Mouse (Mus musculus) adipocyte (in vitro differentiated cells): ENCODE measurements around the gene Uncx.

ENCODE experiments used
- DNase-seq: peaks from one replicate; pipeline ENCODE4 v3.0.0-alpha.2; 2016; ENCODE audit warnings: low spot score

Gene Uncx

DNA sequence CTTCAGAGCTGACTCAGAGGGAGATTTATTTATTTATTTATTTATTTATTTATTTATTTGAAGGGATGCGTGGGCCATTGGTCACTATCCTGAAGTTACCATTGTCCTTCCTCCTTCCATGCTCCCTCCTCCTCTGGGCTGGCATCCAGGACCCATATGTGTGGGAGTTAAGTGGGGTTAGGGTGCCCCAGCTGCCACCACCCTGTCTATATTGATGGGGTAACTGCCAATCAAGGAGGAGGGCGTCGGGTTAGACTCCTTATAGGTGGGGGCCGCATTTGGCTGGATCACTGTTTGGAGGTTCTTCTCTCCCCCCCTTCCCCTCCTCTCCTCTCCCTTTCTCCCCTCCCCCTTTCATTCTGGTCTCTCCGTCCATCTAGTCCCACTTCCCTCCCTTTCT lies 738 bp upstream of the Uncx start:
- DNase-seq: no peak

DNA sequence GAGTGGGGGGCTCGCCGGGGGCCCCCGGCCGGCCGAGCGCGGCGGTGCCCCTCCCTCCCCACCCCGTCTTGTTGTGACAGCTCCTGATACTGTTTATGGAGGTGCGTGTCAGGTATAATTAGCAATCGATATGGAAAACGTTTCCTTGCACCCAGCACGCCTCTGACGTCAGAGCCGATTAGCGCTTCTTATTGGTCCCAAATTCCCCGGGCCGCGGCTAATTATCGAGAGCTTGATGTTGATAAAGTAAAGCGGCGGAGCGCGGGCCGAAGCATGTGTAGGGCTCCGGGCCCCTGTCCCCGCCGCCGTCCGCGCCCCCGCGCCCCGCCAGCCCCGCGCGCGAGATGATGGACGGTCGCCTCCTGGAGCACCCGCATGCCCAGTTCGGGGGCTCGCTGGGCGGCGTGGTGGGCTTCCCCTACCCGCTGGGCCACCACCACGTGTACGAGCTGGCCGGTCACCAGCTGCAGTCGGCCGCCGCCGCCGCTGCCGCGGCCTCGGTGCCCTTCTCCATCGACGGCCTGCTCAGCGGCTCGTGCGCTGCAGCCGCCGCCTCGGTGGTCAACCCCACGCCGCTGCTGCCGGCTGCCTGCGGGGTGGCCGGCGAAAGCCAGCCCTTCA lies 466 bp downstream of the Uncx start:
- no peak for DNase-seq

DNA sequence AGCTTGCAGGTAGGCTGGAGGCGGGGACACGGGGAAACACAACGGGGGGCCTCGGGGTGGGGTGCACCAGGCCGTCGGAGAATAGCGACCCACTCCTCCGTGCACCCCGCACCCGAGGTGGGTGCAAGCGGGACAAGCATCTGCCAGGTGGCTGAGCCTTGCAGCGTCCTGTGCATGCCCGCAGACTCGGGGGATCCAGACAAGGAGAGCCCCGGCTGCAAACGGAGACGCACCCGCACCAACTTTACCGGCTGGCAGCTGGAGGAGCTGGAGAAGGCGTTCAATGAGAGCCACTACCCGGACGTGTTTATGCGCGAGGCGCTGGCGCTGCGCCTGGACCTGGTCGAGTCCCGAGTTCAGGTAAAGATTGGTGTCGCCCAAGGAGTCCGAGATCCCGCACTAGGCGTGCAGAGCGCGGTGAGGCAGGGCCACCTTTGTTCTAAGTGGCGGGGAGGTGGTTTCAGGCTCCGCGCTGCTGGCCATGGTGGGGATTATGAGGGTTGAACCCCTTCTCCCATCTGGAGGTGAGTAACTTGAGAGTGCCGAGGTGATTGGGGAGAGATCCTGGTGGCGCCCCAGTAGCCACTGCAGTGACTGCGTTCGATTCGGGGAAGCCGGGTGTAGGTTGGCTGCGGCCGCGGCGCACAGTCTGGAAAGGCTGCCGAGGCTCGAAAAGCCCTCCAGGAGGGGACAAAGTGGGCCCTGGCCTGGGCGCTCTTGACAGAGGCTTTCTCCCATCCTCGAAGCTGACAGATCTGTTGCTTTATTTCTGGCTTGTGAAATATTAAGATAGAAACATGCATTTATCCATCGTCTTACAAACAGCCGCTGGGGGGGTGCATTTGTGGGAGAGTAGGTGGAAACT lies 1.2 kb downstream of the Uncx start:
- DNase-seq: no peak

DNA sequence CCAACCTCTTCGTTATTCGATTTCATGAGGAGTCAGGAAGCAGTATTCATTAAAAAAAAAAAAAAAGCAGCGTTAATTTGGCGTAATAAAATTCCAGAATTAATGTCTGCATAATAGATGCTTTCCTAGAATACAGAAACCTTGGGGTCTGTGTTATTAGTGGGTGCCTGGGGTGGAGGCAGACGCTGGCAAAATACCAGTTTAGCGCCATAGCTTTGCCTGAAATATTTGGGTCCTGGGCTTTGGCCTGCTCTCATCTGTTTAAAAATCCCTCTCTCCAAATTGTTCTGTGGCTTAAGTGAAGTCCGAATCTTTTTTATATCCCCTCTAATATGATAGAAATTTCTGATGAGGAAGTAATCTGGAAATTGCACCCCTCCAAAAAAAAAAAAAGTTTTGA lies 1.9 kb downstream of the Uncx start:
- no peak for DNase-seq

DNA sequence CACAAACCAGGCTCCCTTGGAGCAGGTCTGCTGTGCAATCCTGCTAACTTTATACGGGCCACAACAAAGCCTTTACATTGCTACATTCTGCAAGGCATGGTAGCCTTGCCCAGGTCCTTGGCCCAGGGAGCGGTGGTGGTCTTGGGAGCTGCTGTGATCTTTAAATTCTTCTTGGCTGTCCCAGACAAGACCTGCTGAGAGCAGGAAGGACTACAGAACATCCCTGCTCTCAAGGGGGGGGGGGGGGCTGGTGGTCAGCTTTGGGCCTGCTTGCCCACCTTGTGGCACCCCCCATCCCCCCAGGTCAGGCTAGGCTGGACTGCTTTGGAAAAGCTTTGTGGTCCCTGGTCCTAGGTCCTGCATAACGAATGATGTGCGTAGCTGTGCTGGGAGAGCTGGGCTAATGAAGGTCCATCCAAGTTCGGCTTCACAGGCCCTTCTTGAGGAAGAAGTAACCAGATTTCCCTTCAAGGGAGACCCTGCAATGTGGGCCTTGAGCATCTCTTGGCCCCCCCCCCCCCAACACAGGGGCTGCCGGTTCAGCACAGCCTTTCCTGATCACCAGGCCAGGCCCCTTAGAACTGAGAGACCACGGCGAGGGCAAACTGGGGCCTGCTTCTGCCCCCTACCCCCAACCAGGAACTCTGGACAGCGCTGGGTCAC lies 2.5 kb downstream of the Uncx start:
- no peak for DNase-seq

DNA sequence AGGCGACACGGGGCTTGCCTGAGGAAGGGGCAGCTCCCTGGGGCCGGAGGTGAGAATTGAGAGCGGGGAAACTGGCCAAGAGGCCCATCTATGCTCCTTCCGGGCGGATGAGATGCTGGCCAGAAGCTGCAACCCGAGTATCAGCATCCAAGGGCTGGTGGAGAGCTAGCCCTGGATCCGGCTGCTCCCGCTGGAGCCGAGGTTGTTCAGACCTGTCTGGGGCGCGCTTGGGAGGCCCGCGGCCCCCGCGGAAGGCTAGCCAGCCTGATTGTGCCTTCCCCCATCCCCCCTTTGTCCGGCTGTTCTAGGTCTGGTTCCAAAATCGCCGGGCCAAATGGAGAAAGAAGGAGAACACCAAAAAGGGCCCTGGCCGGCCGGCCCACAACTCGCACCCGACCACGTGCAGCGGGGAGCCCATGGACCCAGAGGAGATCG lies 3.1 kb downstream of the Uncx start:
- no peak for DNase-seq

DNA sequence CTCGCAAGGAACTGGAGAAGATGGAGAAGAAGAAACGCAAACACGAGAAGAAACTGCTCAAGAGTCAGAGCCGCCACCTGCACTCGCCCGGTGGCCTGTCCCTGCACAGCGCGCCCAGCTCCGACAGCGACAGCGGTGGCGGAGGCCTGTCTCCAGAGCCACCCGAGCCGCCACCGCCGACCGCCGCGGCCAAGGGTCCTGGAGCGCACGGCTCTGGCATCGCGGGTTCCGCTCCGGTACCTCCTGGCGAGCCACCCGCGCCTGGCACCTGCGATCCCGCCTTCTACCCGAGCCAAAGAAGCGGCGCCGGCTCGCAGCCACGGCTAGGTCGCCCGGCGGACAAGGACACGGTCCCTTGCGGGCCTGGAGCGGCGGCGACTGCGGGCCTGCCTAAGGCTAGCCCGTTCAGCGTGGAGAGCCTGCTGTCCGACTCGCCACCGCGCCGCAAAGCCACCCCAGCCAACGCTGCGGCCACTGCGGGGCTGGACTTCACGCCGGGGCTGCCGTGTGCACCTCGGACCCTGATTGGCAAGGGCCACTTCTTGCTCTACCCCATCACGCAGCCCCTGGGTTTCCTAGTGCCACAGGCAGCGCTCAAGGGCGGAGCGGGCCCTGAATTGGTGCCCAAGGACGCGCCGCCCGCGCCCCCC lies 3.6 kb downstream of the Uncx start:
- no peak for DNase-seq

DNA sequence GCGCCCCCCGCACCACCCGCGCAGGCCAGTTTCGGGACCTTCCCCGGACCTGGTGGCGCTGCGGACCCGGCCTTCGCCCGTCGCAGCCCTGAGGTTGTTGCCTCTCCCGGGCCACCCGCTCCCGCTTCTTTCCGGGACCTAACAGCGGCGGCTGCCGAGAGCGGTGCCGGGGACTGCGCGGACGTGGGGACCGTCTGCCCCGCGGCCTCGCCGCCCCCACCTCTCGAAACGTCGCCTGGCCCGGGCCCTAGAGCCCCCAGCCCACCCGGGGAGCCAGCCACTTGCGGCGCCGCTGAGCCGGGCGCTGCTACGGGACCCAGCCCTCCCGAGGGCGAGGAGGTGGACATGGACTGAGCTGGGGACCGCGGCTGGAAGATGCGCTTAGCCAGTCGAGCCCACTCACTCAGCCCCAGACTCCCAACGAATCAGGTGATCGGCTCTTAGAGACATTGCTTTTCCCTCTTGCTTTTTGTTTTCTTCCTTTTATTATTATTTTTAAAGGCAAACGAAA lies 4.2 kb downstream of the Uncx start:
- DNase-seq: no peak

DNA sequence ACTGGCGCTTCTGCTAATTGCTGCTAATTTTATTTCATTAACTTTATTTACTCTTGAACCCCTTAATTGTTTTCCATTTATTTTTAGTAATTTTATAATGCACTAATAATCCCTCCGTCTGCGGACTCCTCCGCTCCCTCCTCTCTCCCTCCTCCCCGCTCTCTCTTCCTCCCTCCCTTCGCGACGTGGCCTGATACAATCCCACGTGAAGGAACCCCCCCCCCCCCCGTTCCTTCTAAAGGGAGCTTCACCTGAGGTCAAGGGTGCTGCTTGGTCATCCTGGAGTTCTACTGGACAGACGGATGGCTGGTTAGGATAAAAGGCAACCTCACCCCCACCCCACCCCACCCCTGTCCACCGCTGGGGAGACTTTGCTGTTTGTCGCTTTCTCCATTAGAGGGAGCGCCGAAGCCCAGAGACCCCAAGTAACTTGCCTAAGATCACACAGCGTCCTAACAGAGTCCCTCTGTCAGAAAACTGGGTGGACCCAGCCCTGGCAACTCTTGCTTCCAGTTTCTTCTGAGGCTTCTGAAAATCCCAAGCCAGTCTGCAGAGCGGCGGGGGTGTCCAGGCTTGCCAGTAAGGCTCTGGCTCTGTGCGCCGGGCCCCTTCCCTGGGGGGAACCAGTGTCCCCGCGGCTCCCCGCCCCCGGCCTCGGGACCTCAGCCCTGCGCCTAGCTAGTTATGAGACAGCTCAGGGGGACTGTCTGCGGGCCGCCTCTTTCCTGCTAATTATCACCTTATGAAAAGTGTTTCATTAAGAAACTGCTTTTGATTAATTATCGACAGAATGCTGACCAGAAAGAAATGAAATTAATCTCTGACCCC lies 10.4 kb downstream of the Uncx start:
- DNase-seq: no peak

DNA sequence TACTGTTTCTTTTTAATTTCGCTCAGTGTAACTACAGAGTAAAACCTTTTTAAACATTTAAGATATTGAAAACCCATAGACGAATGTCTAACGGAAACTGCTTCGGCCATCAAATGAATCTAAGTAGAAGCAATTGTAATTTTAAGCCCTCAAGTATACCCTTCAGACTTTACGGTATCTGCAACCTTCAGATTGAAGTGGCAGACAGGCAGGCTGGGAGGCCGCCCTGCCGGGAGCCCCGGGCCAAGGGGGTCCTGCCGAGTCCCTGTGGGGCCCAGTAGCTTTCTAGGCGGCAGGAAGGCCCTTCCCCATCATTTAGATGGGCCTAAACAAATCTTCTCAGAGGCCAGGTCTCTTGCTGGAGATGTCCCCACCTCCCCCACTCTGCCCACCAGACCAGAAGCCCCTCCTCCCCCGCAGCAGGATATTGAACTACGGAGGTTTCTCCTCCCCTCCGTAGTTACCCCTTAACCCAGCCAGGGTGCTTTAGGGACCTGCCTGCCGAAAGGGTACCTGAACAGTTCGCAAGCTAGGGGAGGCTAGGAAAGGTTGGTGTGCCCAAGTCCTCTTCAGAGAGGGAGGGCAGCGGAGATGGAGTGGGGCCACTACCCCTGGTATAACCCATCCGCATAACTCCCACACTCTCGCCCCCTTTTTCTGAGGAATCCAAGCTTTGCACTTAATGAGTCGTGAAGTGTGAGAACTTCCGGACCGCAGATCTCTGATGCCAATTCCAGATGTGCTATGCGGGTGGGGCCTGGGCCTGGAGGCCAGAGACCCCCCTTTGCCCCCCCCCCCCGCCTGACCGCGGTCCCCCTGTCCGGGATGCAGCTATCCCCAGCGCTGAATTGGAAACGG lies 11.4 kb downstream of the Uncx start:
- DNase-seq: no peak

DNA sequence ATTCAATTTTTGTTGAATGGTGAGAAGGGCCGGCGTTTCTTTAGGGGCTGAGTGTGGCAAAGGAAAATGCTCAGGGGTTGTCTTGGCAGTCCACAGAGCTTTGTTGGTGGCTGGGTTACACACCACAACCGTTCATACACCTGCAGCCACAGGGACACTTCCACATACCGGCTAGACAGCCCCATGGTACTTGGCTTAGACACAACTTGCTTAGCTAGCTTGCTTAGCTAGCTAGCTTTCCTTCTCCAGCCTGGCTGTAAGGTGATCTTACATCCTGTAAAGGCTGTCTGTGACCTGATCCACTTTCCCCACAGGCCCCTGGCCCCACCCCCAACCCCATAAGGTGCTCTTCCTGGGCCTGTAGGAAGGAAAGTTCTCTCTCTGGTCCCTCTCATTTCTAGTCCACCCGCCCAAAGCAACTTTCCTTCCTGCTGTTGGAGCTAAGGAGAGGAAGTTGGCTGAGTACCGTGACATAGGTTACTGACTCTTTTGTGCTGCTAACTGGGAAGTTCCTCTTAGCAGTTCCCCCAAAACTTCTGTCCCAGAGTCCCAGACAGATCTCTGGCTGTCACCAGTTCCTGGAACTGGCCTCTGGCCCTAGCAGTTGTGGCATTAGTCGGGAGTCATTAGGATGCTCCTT lies 12.3 kb downstream of the Uncx start:
- no peak for DNase-seq

DNA sequence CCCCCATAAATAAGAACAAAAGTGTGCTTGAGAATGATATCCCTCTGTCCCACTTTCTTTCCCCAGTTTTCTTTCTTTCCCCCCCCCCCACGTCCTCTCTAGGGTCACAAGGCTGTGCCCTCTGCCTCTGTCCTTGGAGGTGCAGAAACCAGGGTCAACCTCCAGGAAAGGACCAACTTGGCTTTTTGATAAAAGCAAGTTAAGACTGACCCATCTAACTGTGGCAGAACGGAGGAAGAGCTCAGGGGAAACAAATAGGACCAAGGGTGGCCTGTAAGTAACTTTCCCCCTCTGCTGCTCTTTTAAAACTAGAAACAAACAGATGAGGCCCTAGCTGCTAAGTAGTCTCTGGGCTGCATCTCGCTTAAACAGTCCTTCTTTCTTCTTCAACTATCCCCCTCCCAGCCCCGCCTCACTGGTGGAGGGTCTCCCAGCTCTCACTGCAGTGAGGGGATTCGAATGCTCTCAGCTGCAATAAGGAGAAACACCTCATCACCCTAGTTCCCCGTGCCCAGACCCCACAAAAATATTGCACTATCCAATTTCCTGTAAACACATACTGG lies 12.9 kb downstream of the Uncx start:
- DNase-seq: no peak

DNA sequence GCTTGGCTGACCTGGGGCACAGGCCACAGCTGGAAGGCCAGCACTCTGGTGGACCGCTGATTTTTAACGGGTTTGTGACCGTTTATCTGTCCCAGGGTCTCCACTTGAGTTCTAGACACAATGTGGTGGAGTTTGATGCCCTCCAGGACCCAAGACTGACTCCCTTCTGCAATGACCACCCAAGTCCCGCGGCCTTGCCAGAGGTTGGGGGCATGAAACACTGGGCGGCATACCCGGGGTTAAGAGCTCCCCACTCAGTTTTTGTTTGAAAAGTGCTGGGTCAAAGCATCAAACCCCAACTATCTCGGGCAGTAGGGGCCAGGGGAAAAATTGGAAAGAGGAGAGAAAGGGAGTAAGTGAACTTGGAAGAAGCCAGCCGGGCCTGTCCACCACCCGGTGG lies 13.8 kb downstream of the Uncx start:
- DNase-seq: no peak

DNA sequence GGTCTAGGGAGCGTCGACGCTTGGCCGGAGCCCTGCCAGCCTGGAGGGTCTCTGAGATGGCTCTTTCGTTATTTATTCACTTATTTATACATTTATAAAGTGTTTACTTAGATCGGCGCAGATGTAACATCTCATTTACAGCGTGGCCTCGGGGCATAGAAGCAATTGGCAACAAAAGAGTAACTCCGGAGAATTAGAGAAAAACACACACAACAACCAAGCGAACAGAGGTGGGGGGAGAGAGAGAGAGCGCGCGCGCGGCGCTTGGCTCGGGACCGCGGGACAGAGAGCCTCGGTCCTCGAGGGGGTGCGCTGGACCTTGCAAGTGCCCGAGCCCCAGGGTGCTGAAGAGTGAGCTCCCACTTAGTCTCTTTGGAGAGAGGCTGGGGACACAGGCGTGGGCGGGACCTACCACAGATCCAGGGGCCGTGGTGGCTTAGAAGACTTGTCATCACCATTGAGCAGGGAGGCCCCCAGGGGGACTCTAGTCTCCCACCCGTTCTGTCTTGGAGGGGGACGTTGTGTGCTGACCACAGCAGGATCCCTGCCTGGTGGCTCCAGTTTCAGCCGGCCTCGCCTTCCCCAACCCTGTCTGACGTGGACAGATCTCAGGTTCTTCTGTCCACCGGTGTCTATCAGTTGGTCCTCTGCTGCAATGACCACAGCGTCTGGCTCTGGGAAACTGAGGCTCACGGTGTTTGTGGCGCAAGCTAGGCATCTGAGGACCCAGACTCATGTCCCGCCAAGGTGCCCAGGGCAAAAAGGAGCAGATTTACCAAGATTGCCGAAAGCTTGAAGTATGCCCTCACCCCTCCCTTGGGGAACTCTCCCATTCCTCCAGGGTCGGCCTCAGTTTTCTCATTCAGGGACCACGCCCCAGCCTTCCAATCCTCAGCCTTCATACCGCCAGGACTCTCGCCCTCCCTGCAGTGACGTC lies 14.5 kb downstream of the Uncx start:
- no peak for DNase-seq

DNA sequence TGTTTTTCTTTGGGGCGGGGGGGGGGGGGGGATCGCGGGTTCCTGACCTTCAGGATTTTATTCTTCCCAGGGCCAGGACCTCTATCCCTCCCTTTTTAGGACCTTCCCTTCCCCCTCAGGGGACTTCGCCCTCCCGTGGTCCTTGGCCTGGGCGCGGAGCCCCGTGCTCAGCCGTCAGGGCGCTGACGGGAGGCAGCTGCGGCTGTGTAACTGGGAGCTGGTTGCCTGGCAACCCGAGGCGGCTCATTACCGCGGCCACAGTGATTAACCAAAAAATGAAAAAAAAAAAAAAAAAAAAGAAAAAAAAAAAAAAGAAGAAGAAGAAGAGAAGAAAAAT lies 15.1 kb downstream of the Uncx start:
- no peak for DNase-seq

DNA sequence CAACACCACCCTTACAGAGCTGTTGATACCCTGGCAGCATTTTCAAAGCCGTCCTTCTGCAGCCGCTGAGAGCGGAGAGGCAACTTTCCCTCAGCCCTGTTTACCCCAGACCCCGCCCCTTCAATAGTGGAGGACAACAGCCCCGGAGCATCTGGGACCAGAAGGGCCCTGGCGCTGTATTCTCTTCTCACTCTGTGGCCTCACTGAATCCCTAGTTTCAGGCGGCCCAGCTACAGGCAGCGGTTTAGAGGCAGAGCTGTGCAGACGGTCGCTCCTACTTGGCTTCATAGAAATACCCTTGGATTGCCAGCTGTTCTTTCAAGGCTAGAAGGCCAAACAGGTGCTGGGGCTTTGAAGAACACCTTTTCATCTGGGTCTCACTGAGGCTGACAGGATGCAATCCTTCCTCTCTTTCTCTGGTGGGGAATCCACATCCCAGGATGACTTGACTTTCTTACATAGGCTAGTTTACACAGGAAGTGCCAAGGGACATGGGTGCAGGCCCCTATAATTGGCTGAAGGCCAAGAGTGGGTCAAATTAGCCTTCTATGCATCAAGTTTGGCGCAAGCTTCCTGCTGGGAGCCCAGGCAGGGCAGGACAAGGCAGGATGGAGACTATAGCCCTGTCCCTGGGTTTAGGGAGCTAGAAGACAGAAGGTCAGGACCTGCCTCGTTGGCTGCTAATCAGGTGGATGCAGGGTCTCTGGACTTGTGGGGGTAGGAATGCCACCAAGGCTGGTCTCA lies 15.8 kb downstream of the Uncx start:
- no peak for DNase-seq

DNA sequence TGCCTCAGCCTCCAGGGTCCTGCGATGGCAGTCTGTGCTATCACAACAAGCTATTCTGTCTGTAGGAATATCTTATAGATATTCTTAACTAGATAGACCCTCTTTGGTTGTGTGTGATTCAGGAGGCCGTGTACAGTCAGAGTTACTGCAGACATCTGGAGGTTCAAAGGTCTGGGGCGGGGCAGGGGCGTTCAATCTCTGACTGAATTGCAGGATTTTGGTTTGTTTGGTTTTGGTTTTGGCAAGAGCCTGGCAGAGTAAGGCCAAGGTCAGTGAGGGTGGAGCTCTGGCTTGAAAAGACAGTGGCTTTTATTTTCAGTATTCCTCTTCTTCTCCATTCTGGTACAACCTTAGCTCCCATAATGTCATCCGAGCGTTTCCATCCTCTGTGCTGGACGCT lies 16.5 kb downstream of the Uncx start:
- DNase-seq: no peak

DNA sequence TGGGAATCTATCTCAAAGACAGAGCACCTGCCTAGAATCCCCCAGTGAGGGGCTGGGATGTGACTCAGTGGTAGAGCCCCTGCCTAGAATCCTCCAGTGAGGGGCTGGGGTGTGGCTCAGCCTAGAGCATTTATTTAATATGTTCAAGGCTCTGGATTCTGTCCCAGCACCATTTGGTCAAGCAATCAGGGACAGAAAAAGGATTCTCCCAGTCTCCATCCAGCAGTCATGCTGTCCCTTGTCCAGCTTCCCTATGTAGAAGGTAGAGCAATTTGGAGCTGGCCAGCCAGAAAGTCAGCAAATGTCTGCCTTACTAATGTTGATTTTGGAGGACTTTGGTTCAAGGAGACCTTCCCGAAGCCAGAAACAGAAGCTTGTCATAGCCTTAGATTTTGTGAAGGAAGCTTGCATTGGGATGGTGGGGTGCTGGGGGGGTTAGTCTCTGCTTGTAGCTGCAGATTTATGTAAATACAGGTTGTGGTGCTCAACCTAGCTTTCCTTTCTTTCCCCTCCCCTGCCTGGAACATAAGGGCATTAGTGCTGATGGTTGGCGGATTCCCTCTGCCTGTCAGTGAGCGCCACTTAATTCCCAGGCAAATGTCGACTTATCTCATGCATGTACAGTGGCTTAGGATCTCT lies 18.2 kb downstream of the Uncx start:
- DNase-seq: no peak
